Mouse (Mus musculus): ENCODE data around the gene Bdp1.
"Not testable (repeated sequence)": the region's sequence is repeated elsewhere in the genome, so short reads cannot be mapped to it uniquely, and the experiment has no call there.

Gene Bdp1

DNA sequence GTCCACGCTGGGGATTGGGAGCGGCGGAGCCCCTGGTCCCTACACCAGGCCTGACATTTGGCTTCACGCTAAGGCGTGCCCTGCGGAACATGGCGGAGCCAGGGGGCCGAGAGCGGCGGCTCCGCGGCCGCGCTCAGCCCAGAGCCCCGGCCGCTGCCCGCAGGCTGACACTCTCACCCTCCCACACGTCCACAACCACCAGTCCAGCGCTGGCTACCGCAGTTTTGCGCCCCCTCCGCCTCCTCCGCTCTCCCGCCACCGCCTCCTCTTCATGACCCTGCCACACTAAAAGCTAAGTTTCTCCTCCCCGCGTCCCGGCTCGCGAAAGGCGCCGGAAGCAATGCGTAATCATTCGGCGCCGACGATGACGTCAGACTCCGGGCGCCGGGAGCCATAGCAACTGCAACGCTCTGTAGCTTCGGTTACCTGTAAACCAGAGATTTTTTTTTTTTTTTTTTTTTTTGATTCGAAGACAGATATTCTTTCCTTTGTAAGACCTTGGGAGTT lies at the start of gene Bdp1:
TSS of gene Bdp1 (minus strand) at position 323 of the 507 bp plus-strand sequence.
- peak; percentile 97 to 98 for DNase-seq

DNA sequence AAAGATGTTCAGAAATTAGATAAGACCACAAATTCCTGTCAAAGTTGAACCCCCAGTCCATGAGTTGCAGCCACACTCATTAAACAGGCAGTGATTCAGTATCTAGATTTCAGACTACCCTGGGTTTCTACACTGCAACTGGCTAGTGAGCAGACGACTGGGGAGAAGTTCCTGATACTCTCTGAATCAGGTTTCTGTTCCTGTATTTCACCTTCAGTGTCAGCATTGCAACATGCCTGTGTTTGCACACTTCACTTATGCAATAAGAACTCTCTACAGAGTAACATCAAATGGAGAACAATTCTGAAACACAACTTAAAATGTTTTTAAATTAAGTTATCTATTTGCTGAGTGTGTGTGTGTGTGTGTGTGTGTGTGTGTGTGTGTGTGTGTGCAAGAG lies 48.8 kb upstream of the Bdp1 start:
- DNase-seq, result peak; percentile 5 to 11

DNA sequence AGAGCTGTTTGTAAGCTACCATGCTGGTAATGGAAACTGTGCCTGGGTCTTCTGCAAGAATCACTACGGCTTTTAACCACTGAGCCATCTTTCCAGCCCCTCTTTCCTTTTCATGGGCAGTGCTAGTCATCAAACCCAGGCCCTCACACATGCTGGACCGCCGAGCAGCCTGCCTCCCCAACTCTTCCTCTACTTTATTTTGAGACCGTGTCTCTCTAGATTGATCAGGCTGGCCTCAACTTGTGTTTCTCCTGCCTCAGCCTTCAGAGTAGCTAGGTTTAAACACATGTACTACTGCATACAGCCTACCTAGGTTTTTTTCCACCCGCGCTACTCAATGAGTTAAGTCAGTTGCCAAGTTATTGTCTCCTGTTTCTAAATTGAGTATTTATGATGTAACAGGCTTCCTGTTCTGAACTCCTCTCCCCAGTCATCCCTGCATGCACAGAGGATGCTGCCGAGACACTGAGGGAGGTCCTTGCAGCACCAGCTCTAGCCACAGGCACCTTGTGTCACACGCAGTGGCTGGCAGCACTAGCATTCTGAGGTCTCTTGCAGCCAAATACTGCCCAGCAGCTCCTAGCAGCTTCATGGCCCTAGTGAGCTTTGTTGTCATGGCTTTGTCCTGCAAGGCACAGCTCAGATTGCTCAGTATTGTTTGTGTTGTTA lies 37.9 kb upstream of the Bdp1 start:
- no peak for DNase-seq

DNA sequence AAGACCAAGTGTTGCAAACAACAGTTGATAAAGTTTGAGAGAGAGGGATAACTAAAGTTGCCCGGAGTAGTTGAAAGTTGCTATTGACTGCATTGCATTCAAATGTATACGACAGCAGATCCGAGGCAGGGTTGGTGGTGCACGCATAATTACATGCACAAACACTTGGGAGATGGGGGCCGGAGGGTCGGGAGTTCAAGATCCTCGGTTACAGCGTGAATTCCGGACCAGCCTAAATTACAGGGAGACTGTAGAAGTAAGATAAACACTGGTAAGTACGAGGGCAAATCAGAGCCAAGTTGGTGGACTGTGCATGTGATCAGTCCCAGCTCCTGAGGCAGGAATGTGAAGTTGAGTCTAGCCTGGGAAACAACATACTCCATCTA lies 21.4 kb upstream of the Bdp1 start:
- no peak for DNase-seq

DNA sequence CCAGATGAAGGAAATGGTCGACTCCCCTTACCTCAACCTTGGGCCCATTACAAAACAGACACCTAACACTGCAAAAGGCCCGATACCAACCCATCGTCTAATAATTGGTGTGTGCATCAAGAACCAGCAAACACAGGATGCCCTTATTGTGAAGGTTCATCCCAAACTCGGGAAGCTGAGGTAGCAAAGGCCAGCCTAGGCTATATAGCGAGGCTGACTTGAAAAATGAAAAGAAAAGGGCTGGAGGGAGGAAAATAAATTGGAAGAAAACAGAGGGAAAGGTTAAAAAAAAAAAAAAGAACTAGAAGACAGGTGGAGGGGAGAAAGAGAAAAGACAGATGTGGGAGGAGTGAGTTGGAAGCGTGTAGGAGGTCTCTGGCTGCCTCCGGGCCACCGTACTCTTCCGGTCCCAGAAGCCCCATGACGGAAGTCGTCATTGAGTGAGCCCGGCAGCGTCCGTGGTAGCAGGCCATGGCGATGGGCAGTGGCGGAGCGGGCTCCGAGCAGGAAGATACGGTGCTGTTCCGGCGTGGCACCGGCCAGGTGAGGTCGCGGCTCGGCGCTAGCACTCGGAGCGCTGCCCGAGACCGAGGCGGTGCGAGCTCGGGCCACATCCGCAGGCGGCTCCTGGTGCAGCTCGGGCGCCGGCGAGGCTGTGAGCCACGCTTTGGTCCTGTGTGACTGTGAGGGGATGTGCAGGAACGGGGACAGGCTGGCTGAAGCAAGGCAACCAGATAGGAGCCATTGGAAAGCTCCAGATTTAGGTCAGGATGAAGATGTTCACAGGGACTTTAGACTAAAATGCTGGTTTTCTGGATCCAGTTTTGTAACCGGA lies 20.8 kb upstream of the Bdp1 start, which contains the start of gene Smn1:
TSS of gene Smn1 (plus strand) at position 430 of the 835 bp plus-strand sequence.
- DNase-seq, result peak; percentile 90 to 91

DNA sequence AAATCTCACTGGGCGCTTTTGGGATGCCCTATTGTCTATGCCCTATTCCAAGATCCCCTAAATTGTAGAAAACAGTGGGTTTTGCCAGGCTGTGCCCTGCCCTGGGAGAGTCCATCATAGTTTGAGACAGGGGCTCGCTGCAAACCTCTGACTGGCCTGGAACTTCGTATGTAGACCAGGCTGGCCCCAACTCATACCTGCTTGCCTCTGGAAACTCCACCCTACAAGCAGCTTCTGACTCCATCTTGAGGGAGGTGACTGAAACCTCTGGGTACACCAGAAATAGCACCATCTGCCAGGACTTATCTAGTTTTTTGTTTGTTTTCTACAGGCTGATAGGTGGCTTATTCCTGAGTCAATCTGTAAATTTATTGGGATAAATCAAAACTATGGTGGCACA lies 20.1 kb upstream of the Bdp1 start:
- DNase-seq, result no peak

DNA sequence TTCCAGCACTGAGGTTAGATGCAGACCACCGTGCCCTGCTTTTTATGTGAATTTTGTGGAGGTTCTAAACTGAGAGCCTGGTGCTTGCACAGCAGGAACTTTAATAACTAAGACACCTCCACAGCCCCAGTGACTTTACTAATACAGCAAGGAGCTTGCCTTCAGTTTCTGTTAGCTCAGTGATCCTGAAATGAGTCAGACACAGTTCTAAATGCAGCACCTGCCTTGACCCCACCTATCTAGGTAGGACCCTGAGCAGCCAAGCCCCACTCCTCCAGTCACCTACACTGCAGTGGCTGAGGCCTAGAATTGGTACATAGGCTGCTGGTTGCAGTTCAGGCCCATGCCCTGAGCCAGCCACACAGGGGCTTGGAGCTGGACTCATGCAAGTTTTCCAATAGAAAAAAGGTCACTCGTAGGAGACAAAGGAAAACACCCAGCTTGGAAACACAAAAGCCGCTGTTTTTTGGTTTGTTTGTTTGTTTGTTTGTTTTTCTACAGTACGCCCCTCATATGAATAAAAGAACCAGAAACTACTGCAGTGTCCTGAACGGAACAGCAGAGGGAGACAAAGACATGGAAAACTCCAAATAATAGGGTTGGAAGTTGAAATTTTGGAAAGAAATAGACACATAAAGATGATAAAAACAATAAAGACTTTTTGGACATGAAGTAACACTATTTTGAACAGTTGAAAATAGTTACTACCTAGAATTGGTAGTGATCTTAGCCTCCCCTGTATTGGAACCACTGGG lies 8.5 kb upstream of the Bdp1 start:
- peak in 1 of 2 experiments; percentile 6 for DNase-seq

DNA sequence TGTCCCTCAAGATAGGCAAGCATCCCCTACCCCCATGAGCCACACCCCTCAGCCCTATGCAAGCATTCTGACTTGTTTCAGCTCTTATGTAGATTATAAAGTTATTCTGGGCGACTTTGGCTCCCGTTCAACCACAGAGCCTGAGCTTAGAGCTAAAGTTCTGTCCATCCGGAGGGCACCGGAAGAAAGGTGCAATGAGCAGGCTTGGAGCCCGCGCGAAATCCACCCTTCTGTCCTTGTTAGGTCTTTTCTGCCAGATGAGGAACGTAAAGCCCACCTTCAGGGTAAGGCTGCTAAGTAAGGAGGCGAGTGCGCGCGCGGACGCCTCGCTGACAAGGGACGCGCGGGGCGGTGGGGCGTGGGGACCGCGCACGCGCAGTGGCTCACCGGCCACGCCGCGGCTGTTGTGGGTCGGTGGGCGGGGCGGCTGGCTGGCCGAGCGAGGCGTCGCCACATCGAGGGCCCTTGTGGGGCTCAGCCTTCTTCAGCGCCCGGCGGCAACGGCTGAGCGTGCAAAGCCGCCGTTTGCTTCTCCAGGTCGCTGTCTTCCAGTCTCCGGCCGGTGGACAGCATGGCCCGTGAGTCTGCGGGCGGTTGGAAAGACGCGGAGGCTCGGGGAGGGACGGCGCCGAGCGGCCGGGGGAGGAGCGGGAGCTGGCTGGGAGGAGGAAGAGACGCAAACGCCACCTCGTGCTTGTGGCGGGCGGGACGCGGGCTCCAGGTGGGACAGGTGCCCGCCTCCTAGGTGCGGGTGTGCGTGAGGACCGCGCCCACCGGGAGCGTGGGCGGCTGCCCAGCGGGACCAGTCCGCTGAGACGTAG lies 4.0 kb upstream of the Bdp1 start, which contains the start of gene Serf1:
TSS of gene Serf1 (plus strand) at position 361 of the 821 bp plus-strand sequence.
- DNase-seq, result peak; percentile 76 to 80

DNA sequence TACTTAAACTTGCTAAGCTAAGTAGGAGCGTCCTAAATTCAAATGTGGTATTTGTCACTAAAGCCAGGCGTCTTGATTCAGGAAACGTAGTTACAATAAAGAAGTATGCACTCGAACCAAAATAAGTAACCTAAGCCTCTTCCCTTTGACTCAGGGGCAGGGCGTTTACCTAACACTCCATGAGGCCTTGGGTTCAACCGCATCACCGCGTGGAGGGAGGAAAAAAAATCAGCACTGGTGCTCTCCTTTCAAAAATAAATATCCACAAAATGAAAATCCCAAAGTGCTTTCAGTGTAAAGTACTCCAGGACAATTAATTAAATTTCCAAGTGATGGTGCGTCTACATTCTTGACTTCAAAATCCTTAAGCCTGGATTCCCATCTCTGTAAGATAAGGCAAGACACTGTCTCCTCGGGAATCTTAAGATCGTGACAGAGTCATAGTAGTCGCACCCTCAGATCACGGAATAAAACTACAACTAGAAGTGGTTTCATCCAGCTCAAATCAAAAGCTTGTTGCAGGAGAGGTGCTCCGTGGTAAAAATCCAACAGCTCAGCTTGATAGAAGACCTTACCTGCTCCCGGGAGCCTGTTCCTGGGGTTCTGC lies 715 bp downstream of the Bdp1 start:
- no peak for DNase-seq

DNA sequence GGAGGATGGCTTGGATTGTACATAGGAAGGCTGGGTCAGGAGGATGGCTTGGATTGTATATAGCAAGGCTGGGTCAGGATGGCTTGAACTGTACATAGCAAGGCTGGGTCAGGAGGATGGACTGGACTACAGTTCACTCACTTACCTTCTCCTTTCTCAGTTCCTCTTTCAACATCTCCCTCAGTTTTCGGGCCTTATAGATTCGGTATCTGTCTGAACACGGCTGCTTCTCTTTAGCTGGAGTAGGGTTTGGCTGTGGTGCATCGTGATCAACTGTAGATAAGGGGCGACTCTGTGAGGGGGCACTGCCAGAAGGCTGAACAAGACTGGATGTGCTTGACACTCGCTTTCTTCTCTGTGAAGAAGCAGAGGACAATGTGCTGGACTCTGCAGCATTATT lies 5.1 kb downstream of the Bdp1 start:
- peak in 1 of 2 experiments; percentile 3 for DNase-seq

DNA sequence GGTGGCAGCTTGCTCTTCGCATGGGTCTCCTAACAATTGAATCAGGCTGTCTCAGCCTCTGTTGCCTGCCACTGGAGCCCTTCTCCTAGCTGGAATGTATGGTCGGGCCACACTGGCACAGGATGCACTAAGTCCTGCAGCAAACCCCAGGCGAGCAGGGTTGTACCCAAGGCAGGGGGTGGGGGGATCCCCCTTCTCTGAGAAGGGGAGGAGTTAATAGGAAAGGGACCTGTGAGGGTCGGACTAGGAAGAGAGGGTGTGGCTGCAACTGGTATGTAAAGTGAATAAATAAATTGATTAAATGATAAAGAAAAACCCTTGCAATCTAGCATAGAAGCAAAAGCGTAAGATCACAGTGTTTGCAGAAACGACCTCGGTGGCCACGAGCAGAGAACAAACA lies 32.4 kb downstream of the Bdp1 start:
- no peak for DNase-seq

DNA sequence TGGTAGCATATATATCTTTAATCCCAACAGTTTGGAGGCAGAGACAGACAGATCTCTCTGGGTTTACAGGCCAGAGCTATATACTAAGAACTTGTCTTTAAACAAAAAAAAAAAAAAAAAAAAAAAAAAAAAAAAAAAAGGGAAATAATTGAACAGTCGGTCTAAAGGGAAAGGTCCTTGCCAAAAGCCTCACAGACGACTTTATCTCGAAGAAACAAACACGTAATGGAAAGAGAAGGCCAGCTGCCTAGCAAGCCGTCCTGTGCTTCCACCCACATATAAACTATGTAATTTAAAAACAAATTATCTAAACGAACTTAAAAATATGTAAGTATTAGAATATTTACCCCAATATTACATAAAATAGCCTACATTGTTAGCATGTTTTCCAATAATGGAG lies 36.0 kb downstream of the Bdp1 start:
- DNase-seq, result no peak

DNA sequence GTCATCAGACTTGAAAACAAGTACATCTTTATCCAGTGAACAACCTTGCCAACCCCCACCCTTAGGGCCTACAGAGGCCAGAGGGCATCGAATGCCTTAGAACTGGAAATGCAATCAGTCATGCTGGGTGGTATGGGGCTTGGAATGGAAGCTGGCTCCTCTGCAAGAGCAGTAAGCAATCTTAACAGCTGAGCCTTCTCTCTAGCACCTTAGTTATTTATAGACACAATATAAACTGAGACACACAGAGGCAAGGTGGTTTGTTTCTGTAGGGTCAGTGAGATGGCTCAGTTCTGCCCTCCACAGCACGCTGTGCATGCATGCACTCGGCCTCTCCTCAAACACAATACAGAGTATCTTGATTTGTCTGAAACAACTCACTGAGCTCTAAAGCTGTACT lies 39.9 kb downstream of the Bdp1 start:
- no peak for DNase-seq

DNA sequence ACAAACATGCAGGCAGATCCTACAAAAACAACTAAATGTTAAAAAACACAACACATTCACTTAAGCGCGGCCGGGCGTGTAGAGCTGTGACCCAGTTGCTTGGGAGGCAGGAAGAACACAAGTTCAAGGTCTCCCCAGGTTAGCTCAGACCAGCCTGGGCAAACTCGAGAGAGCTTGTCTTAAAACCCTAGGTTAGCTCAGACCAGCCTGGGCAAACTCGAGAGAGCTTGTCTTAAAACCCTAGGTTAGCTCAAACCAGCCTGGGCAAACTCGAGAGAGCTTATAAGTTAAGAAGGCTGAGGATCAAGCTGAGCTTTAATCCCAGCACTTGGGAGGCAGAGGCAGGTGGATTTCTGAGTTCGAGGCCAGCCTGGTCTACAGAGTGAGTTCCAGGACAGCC lies 46.1 kb downstream of the Bdp1 start:
- DNase-seq, result not testable (repeated sequence)

DNA sequence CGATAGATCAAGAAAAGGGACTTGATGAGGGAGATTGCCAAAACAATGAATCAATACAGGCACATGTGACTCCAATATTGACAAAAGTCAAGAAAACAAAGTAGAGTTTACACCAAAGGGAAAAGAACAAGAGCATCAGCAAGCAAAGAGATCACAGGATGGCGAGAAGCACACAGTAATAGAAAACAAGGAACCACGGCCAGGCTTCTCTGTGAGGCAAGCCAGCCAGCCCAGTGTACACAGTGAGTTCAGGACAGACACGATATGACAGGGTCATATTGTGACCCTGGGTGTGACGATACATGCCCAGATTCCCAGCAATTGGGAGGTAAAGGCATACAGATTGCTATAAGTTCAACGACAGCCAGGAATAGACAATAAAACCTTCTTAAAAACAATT lies 77.9 kb downstream of the Bdp1 start:
- DNase-seq, result no peak

DNA sequence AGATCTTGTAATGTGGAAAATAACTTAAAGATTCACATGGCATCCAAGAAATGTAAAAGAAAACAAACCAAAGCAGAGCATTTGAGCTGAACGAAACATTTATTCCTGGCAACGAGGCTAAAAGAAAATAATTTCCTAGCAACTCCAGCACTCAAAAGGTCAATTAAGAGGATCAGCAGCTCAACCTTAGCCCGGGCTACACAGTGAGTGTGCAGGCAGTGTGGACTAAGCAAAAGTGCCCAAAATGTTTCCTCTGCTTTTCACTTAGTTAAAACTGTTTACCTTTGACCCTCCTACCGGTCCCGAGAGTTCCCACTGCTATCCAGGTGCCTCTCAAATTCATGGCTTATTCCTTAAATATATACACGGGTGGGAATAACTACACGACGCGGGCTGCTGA lies 87.0 kb downstream of the Bdp1 start:
- DNase-seq, result no peak

DNA sequence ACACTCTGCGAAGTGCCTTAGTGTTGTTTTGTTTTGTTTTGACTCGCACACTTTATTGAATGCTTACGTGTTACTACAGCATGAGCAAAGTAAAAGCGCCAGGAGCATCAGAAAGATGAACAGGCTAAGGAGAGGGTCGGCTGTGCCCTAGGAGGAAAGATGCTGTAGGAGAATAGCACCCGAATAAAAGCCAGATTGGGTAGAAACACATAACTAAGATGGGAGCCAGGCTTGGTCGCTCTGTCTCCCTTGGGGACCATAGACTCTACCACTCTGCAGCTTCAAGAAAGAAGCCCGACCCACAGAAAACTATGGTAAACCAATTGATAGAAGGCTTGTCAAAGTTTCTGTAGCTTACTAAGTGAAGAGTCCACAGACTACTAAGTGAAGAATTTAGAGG lies 87.9 kb downstream of the Bdp1 start:
- DNase-seq, result no peak

DNA sequence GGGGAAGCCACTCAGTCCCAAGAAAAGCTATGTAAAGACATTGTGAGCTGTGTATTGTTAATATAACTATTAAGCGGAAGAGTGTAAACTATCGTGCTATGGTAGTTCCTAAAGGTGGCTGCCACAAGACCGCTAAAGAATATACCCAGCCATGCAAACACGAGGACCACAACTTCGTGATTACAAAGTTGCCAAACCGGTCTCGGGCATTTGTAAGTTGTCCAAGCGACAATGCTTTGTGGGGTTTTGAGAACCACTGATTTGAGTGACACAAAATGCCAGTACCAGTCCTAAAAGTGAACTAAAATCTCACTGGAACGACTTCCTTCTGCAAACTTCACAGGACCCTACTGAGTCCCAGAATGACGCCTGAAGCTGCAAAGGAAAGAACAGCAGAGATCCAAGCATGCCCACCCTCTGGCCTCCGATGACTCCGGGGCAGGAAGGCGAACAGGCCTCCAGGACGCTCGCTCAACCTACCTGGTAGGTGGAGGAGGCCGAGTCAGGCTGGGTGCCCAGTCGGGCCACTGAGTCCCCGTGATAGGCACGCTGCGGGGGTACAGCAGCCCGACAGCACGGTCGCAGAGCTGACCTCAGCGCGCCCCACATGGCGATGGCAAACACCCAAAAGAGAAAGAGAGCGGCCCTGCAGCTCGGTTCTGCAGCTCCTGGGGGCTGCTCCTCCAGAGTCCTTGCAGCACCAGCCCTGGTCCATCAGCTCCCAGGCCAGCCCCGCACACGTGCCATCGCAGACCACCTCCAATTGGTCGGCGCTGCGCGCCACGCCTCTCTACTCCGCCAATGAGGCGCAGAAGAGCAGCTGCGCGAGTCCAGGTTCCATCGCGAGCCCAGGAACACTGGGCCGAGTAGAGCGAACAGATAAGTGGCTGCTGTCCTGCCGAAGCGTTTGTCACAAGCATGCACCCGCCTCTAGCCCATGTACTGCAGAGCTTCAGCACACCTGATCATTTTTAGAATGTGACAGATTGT lies 88.7 kb downstream of the Bdp1 start, which contains the start of gene Mccc2:
TSS of gene Mccc2 (minus strand) at position 734 of the 990 bp plus-strand sequence.
- peak; percentile 71 to 72 for DNase-seq

DNA sequence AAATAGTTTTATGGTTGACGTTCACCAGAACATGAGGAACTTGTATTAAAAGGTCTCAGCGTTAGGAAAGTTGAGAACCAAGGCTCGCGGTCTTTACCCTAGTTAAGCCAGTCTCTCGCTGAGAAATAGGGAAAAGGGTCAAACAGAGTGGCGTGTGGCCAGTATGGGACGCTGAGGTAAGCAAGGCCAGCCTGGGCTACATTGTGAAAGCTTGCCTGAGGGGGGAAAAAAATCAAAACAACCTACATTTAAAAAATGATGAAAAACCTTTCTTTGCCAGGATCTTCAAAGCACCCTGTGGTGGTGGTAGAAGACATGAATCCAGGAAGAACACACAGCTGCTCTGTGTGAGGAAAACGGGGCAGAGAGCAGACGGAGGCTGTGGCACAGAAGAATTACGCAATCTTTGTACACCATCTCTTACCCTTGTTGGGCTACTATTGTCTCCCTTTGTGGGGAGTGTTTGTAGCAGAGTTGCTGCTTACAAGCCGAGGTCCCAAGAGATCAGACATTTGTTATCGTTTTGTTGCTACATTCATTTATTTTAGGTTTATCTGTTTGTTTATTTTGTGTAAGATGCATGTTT lies 97.9 kb downstream of the Bdp1 start:
- no peak for DNase-seq

DNA sequence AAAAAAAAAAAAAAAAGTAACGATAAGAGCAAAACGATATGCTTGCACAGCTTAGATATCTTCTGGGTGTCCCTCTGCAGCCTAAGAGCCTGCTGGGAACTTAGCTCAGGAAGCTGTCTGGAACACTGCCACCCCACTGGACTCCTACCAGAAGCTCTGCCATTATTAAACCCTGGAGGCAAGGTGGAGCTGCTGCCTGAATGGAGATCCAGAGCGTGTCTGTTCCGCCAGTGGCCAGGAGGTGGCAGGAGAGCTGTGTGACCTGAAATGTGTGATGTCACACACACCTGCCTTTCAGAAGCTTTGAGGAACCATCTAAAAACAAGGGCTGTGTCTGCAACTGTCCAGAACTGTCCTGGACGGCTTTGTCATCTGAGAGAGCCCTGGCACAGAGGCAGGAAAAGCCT lies 102.1 kb downstream of the Bdp1 start:
- peak; percentile 90 to 92 for DNase-seq

All from B cell, adult 2 months (primary cell).